ENCODE assay signal across 14 mouse cellular contexts in the genomic region with DNA sequence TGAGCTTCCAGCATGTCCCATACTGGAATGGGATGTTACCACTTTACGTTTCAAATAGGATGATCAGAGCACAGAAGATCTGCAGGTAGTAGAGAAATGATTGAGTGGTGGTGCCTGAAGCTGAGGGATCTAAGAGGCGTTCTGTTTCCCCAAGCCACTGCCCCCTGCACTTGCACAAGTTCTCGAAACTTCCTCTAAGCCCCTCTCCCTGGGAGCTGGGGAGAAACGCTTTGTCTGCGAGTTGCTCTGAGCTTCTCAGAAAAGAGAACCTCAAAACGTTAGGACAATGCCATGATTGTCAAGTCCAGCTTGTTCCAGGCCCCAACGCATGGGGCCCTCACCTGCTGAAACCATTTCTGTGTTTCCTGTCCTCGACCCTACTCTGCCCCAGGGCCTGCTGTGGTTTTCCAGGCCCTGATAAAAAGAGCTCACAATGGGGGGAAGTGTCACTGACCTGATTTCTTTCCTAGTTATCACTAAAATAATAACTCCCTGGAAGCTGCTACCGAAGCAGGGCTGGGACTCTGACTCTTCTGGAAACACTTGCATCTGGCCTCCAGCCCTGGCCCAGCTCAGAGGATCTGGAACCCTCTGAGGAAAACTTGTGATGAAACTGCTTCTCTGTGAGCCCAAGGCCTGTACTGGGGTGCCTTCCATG.
DNase-seq lines count a peak whose midpoint lies in the region; ATAC-seq and TF ChIP-seq lines count a peak whose summit lies in the region.
"Had no signal": no experiment of that assay in that cellular context is flagged by ENCODE, and none has a peak within 500 bp of the region (broad histone marks: within the 10 kb centered on the region; RNA-seq: fewer than 3 reads in every experiment).

No protein-coding gene starts in this region.

- no peaks in the 10 kb centered on the region for H3K36me3 ChIP-seq in heart, adult 2 months (ENCODE audit: control insufficient read depth, insufficient read depth, low read length)
- H3K36me3 ChIP-seq: hindbrain, embryonic 15.5 days; limb, embryonic 12.5 days had no signal

- no peak for TF ChIP-seq POLR2A in heart, adult 2 months (IDR thresholded peaks at IDR 0.05; ENCODE audit: insufficient read depth, low read depth, low read length)
- TF ChIP-seq POLR2A in cerebellum, adult 2 months (IDR thresholded peaks at IDR 0.05; ENCODE audit: borderline replicate concordance, insufficient read depth, low read length) = no peak

- peak; percentile 38 for DNase-seq in adipocyte (ENCODE audit: low spot score)
- DNase-seq in heart, adult 2 months = peak; percentile 68 to 79
- peak; percentile 63 to 65 for DNase-seq in heart, postnatal 10 days
- no peak for DNase-seq in frontal cortex, postnatal 36 days (ENCODE audit: low spot score in 2 of 2)
- no peak for DNase-seq in right cerebral cortex, postnatal 36 days (ENCODE audit: low spot score in 2 of 2)
- no peak for DNase-seq in cerebellum, adult 2 months
- DNase-seq: embryo, embryonic 11 days; kidney, adult 9 months; thymus, postnatal 25 days had no signal

- ATAC-seq in common myeloid progenitor, adult 5-6 weeks (replicated peaks; ENCODE audit: low read depth, poor library complexity, severe bottlenecking) = peak; percentile 60

- H3K79me2 ChIP-seq in heart, adult 2 months (replicated peaks; ENCODE audit: control insufficient read depth, insufficient read depth, low read length) = no peaks in the 10 kb centered on the region

- TF ChIP-seq CTCF in heart, adult 2 months (IDR thresholded peaks at IDR 0.05) = no peak
- no peak for TF ChIP-seq CTCF in cerebellum, adult 2 months (IDR thresholded peaks at IDR 0.05; ENCODE audit: borderline replicate concordance, insufficient read depth, low read depth, low read length)

- intact Hi-C loops in heart, adult 2 months (cut with DNase I) = no loop called here
- intact Hi-C loops in heart, postnatal 10 days (cut with DNase I) = no loop called here

- peaks cover 12% of the 10 kb centered on the region for H3K4me1 ChIP-seq in heart, adult 2 months (ENCODE audit: control insufficient read depth, insufficient read depth, low read length)
- H3K4me1 ChIP-seq in cerebellum, adult 2 months (ENCODE audit: control insufficient read depth, insufficient read depth, low read length) = no peaks in the 10 kb centered on the region
- H3K4me1 ChIP-seq: hindbrain, embryonic 15.5 days; limb, embryonic 12.5 days had no signal

- no peaks in the 10 kb centered on the region for H3K27me3 ChIP-seq in heart, adult 2 months (ENCODE audit: control insufficient read depth, insufficient read depth, low read length)
- no peaks in the 10 kb centered on the region; the same call in 1 of the 2 replicates for H3K27me3 ChIP-seq in cerebellum, adult 2 months (ENCODE audit: control insufficient read depth, insufficient read depth, low read length)
- H3K27me3 ChIP-seq: hindbrain, embryonic 15.5 days; limb, embryonic 12.5 days had no signal

- no peak overlapping the region for H3K9ac ChIP-seq in heart, adult 2 months (ENCODE audit: low read depth, low read length)
- H3K9ac ChIP-seq: hindbrain, embryonic 15.5 days; limb, embryonic 12.5 days had no signal

- 35% methylated on average over 9 of the region's 9 CpGs for WGBS in heart, adult 2 months
- 70% methylated on average over 9 of the region's 9 CpGs for WGBS in cerebellum, adult 2 months

- peak; percentile 40; the same call in 1 of the 2 replicates for TF ChIP-seq EP300 in heart, adult 2 months (IDR thresholded peaks at IDR 0.05; ENCODE audit: insufficient read depth, low read depth, low read length)

- peak overlapping the region; percentile 53 for H3K27ac ChIP-seq in heart, adult 2 months
- no peak overlapping the region for H3K27ac ChIP-seq in cerebellum, adult 2 months (ENCODE audit: insufficient read depth, low read length)
- H3K27ac ChIP-seq: hindbrain, embryonic 15.5 days; layer of hippocampus, adult 2 months; limb, embryonic 12.5 days had no signal

- no peak overlapping the region for H3K4me3 ChIP-seq in heart, adult 2 months
- H3K4me3 ChIP-seq in cerebellum, adult 2 months (replicated peaks; ENCODE audit: insufficient read depth, low read depth, low read length) = no peak overlapping the region
- H3K4me3 ChIP-seq: hindbrain, embryonic 15.5 days; layer of hippocampus, adult 2 months; limb, embryonic 12.5 days; megakaryocyte, embryonic 14.5 days had no signal

Comparison
In these comparisons a context has a peak if more than half of its experiments do, and no peak if none do; other contexts are left out.
1. DNase-seq: peak in adipocyte (single experiment), heart, adult 2 months (2 of 2) and heart, postnatal 10 days (2 of 2); none in frontal cortex, postnatal 36 days (0 of 2), right cerebral cortex, postnatal 36 days (0 of 2) and cerebellum, adult 2 months (0 of 2).